Mouse (Mus musculus): ENCODE measurements around the gene Fam240b.

GRCm38 (mm10) chr13:64497692-64498091 lies at the start of gene Fam240b:
- TF ChIP-seq EP300 (optimal IDR thresholded peaks at IDR 0.05), result no peak
- no peak for TF ChIP-seq CTCF (IDR thresholded peaks at IDR 0.05; ENCODE audit: low read depth)

All from stomach, postnatal 0 days (tissue).